Mouse (Mus musculus): ENCODE data around the gene Cdk14. TPM values are rescaled to one million over a fixed set of nuclear protein-coding genes. Genes with fewer than 3 reads are reported as not detected.

Gene Cdk14
- polyA plus RNA-seq, 1 experiment from 2014 or later = 37.8 TPM

- H3K36me3 ChIP-seq (ENCODE audit: insufficient read depth) = no peaks in the 10 kb centered on the region
- H3K9me3 ChIP-seq (ENCODE audit: low read depth, low read length) = no peaks in the 10 kb centered on the region
- no peak overlapping the region for H3K4me2 ChIP-seq
- H3K4me3 ChIP-seq (ENCODE audit: low read depth, low read length) = no peak overlapping the region
- DNase-seq (peak; percentile 46), ATAC-seq (ENCODE audit: insufficient read depth) (no peak; the same call in 1 of the 2 replicates)
- H3K27me3 ChIP-seq (ENCODE audit: insufficient read depth, low read length) = no peaks in the 10 kb centered on the region
- no peak for TF ChIP-seq CTCF (IDR thresholded peaks at IDR 0.05; ENCODE audit: low read depth)
- peaks cover 6% of the 10 kb centered on the region; the same call in 1 of the 2 replicates for H3K4me1 ChIP-seq (ENCODE audit: insufficient read depth)
- WGBS = 54% methylated on average over 2 of the region's 2 CpGs
- H3K27ac ChIP-seq (ENCODE audit: low read depth) = peak overlapping the region; percentile 46; the same call in 1 of the 2 replicates
- H3K9ac ChIP-seq = no peak overlapping the region
Measured at GRCm38 (mm10) chr5:5320506-5321181, 99.5 kb downstream of the Cdk14 start.

GRCm38 (mm10) chr5:5319824-5320505, 100.1 kb downstream of the Cdk14 start:
- WGBS = 60% methylated on average over 8 of the region's 8 CpGs
- peak; percentile 19 for DNase-seq
- no peak; the same call in 1 of the 2 replicates for ATAC-seq (ENCODE audit: insufficient read depth)
- TF ChIP-seq CTCF (IDR thresholded peaks at IDR 0.05; ENCODE audit: low read depth) = no peak
- H3K4me2 ChIP-seq = no peak overlapping the region
- no peak overlapping the region for H3K4me3 ChIP-seq (ENCODE audit: low read depth, low read length)
- H3K9ac ChIP-seq = no peak overlapping the region
- H3K9me3 ChIP-seq (ENCODE audit: low read depth, low read length) = no peaks in the 10 kb centered on the region
- no peaks in the 10 kb centered on the region for H3K27me3 ChIP-seq (ENCODE audit: insufficient read depth, low read length)
- H3K4me1 ChIP-seq (ENCODE audit: insufficient read depth) = peaks cover 6% of the 10 kb centered on the region; the same call in 1 of the 2 replicates
- H3K27ac ChIP-seq (ENCODE audit: low read depth) = no peak overlapping the region; the same call in 1 of the 2 replicates
- no peaks in the 10 kb centered on the region for H3K36me3 ChIP-seq (ENCODE audit: insufficient read depth)

GRCm38 (mm10) chr5:5314270-5314669, 105.8 kb downstream of the Cdk14 start:
- ATAC-seq (ENCODE audit: insufficient read depth) = no peak

GRCm38 (mm10) chr5:5313195-5313760, 106.8 kb downstream of the Cdk14 start:
- TF ChIP-seq CTCF (IDR thresholded peaks at IDR 0.05; ENCODE audit: low read depth) = no peak
- H3K4me1 ChIP-seq (ENCODE audit: insufficient read depth) = 0 out of 2 replicates have a peak, but pooled peaks cover 7% of the 10 kb centered on the region
- no peak overlapping the region for H3K4me3 ChIP-seq (ENCODE audit: low read depth, low read length)
- no peaks in the 10 kb centered on the region for H3K9me3 ChIP-seq (ENCODE audit: low read depth, low read length)
- WGBS = 47% methylated on average over 9 of the region's 9 CpGs
- H3K4me2 ChIP-seq = no peak overlapping the region
- ATAC-seq (ENCODE audit: insufficient read depth) (no peak), DNase-seq (peak; percentile 48)
- H3K27ac ChIP-seq (ENCODE audit: low read depth) = no peak overlapping the region
- no peaks in the 10 kb centered on the region for H3K27me3 ChIP-seq (ENCODE audit: insufficient read depth, low read length)
- H3K9ac ChIP-seq = no peak overlapping the region
- H3K36me3 ChIP-seq (ENCODE audit: insufficient read depth) = no peaks in the 10 kb centered on the region

More at GRCm38 (mm10) chr5:5314270-5314669, 105.8 kb downstream of the Cdk14 start:
- 64% methylated on average over 6 of the region's 6 CpGs for WGBS
- no peak overlapping the region for H3K4me2 ChIP-seq
- no peak for DNase-seq
- H3K27me3 ChIP-seq (ENCODE audit: insufficient read depth, low read length) = no peaks in the 10 kb centered on the region
- TF ChIP-seq CTCF (IDR thresholded peaks at IDR 0.05; ENCODE audit: low read depth) = no peak
- H3K9ac ChIP-seq = no peak overlapping the region
- no peaks in the 10 kb centered on the region for H3K36me3 ChIP-seq (ENCODE audit: insufficient read depth)
- no peaks in the 10 kb centered on the region for H3K9me3 ChIP-seq (ENCODE audit: low read depth, low read length)
- no peak overlapping the region for H3K4me3 ChIP-seq (ENCODE audit: low read depth, low read length)
- 0 out of 2 replicates have a peak, but pooled peaks cover 7% of the 10 kb centered on the region for H3K4me1 ChIP-seq (ENCODE audit: insufficient read depth)
- no peak overlapping the region for H3K27ac ChIP-seq (ENCODE audit: low read depth)

- no peak for ATAC-seq (ENCODE audit: insufficient read depth)
- no peaks in the 10 kb centered on the region for H3K9me3 ChIP-seq (ENCODE audit: low read depth, low read length)
- H3K27ac ChIP-seq (ENCODE audit: low read depth) = no peak overlapping the region
- no peaks in the 10 kb centered on the region for H3K36me3 ChIP-seq (ENCODE audit: insufficient read depth)
- 88% methylated on average over 2 of the region's 2 CpGs for WGBS
- TF ChIP-seq CTCF (IDR thresholded peaks at IDR 0.05; ENCODE audit: low read depth) = no peak
- no peak overlapping the region for H3K4me2 ChIP-seq
- no peak for DNase-seq
- H3K4me3 ChIP-seq (ENCODE audit: low read depth, low read length) = no peak overlapping the region
- no peaks in the 10 kb centered on the region for H3K4me1 ChIP-seq (ENCODE audit: insufficient read depth)
- no peaks in the 10 kb centered on the region for H3K27me3 ChIP-seq (ENCODE audit: insufficient read depth, low read length)
- no peak overlapping the region for H3K9ac ChIP-seq
Measured at GRCm38 (mm10) chr5:5305286-5305685, 114.8 kb downstream of the Cdk14 start.

GRCm38 (mm10) chr5:5303102-5303670, 116.9 kb downstream of the Cdk14 start:
- no peak overlapping the region for H3K9ac ChIP-seq
- no peaks in the 10 kb centered on the region for H3K36me3 ChIP-seq (ENCODE audit: insufficient read depth)

More at GRCm38 (mm10) chr5:5303102-5303670, 116.9 kb downstream of the Cdk14 start:
- H3K4me1 ChIP-seq (ENCODE audit: insufficient read depth) = no peaks in the 10 kb centered on the region
- no peak overlapping the region for H3K27ac ChIP-seq (ENCODE audit: low read depth)
- TF ChIP-seq CTCF (IDR thresholded peaks at IDR 0.05; ENCODE audit: low read depth) = no peak
- ATAC-seq (ENCODE audit: insufficient read depth) (no peak), DNase-seq (no peak)
- no peak overlapping the region for H3K4me2 ChIP-seq
- H3K9me3 ChIP-seq (ENCODE audit: low read depth, low read length) = no peaks in the 10 kb centered on the region
- 92% methylated on average over 8 of the region's 8 CpGs for WGBS
- H3K27me3 ChIP-seq (ENCODE audit: insufficient read depth, low read length) = no peaks in the 10 kb centered on the region
- no peak overlapping the region for H3K4me3 ChIP-seq (ENCODE audit: low read depth, low read length)
